Mouse (Mus musculus) embryonic facial prominence, embryonic 12.5 days (tissue): ENCODE results near the gene Gm28553. TPM values are rescaled to one million over a fixed set of nuclear protein-coding genes. Genes with fewer than 3 reads are reported as not detected.
"Not testable (repeated sequence)": the region's sequence is repeated elsewhere in the genome, so short reads cannot be mapped to it uniquely, and the experiment has no call there.

ENCODE experiments used
- ATAC-seq: fragments of 200-750 bp; cut with Nextera tagmentation; 2 replicates; pipeline ENCODE4 v1.8.0; 2017; ENCODE audit not compliant: insufficient number of reproducible peaks, insufficient read depth, low FRiP score, low TSS enrichment
- H3K27ac ChIP-seq: fragments of 300-500 bp; sonication (generic); 2 replicates; pipeline ENCODE4 v1.5.1; 2016; ENCODE audit warnings: mild to moderate bottlenecking
- H3K27me3 ChIP-seq: fragments of 300-500 bp; sonication (generic); 2 replicates; pipeline ENCODE4 v1.6.1; 2016; ENCODE audit warnings: mild to moderate bottlenecking, moderate library complexity
- H3K36me3 ChIP-seq: fragments of 300-500 bp; sonication (generic); 2 replicates; pipeline ENCODE4 v1.6.1; 2016; ENCODE audit warnings: mild to moderate bottlenecking
- H3K4me1 ChIP-seq: fragments of 300-500 bp; sonication (generic); 2 replicates; pipeline ENCODE4 v1.6.1; 2016
- H3K4me2 ChIP-seq: fragments of 300-500 bp; sonication (generic); replicated peaks from 2 replicates; pipeline ENCODE4 v1.6.1; 2016; ENCODE audit warnings: mild to moderate bottlenecking, moderate library complexity
- H3K4me3 ChIP-seq: fragments of 300-500 bp; sonication (generic); 2 replicates; pipeline ENCODE4 v1.5.1; 2016; ENCODE audit warnings: mild to moderate bottlenecking
- H3K9ac ChIP-seq: fragments of 300-500 bp; sonication (generic); 2 replicates; pipeline ENCODE4 v1.6.1; 2016; ENCODE audit warnings: mild to moderate bottlenecking, moderate library complexity
- H3K9me3 ChIP-seq: fragments of 300-500 bp; sonication (generic); 2 replicates; pipeline ENCODE4 v1.6.1; 2016; ENCODE audit warnings: mild to moderate bottlenecking, moderate library complexity
- WGBS: fragments of 180-500 bp; shearing (Covaris S2); methylation state at CpG from one replicate; pipeline ENCODE4 v1.1.7; 2016; 5-methylcytosine and 5-hydroxymethylcytosine counted together
- polyA plus RNA-seq: library from polyadenylated mRNA; unstranded; fragments of >200 nt; fragmentation: Nextera tagmentation; extraction: Ambion mirVana; gene quantifications from 2 replicates; pipeline ENCODE4 v1.2.1, GENCODE M21; 2016

The Gm28553 gene
- not detected in 2 replicates for polyA plus RNA-seq

- not testable (repeated sequence) for H3K27ac ChIP-seq, H3K4me1 ChIP-seq
- no CpG with 5 or more reads among the region's 5 CpGs for WGBS
Measured at GRCm38 (mm10) chrY:48856197-48856596, at the start of gene Gm28553. Gene Gm28553 (plus strand): TSS chrY:48856497.

More at GRCm38 (mm10) chrY:48856197-48856596, at the start of gene Gm28553:
- H3K9ac ChIP-seq, H3K36me3 ChIP-seq, H3K9me3 ChIP-seq, H3K4me2 ChIP-seq, H3K4me3 ChIP-seq, ATAC-seq, H3K27me3 ChIP-seq: not testable (repeated sequence)
